Mouse (Mus musculus): ENCODE data around the gene Cdh15. TPM values are rescaled to one million over a fixed set of nuclear protein-coding genes. Genes with fewer than 3 reads are reported as not detected.

The Cdh15 gene
- polyA plus RNA-seq, 1 experiment from 2014 or later = 0.67 TPM

- H3K4me1 ChIP-seq (ENCODE audit: control insufficient read depth, insufficient read depth, low read length) = no peaks in the 10 kb centered on the region; the same call in 1 of the 2 replicates
- H3K4me2 ChIP-seq = no peak overlapping the region
- no peak overlapping the region for H3K27ac ChIP-seq (ENCODE audit: low read depth, low read length)
- no peaks in the 10 kb centered on the region for H3K36me3 ChIP-seq (ENCODE audit: control insufficient read depth, insufficient read depth, low read length)
- 40% methylated on average over 8 of the region's 8 CpGs for WGBS (ENCODE audit: insufficient replicate concordance)
- H3K4me3 ChIP-seq (ENCODE audit: low read depth, low read length) = no peak overlapping the region
- ATAC-seq (replicated peaks; ENCODE audit: insufficient number of reproducible peaks, low FRiP score, low TSS enrichment) = no peak
- peaks cover 4% of the 10 kb centered on the region for H3K27me3 ChIP-seq (ENCODE audit: control insufficient read depth, insufficient read depth, low read length)
- H3K9me3 ChIP-seq (replicated peaks; ENCODE audit: control insufficient read depth, low read length) = no peaks in the 10 kb centered on the region
- H3K9ac ChIP-seq (ENCODE audit: low read depth, low read length) = no peak overlapping the region
These were observed 17.3 kb upstream of the Cdh15 start for GRCm38 (mm10) chr8:122830349-122831061.

DNA sequence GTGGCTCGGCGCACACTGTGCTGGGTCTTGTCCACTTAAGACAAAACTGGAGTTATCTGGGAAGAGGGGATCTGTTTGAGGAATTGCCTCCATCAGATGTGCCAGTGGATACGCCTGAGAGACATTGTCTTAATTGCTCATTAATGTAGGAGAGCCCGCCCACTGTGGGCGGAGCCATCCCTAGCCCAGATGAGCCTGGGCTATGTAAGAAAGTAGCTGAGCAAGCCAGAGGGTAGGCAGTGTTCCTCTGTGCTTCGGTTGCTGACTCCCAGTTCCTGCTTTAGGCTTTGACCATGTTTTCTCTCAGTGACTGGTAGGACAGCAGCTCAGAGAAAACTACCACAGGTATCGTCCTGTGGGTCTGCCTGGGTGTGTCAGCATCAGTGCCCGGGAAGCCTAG lies 13.3 kb upstream of the Cdh15 start:
- no peaks in the 10 kb centered on the region for H3K4me1 ChIP-seq (ENCODE audit: control insufficient read depth, insufficient read depth, low read length)
- no peaks in the 10 kb centered on the region for H3K36me3 ChIP-seq (ENCODE audit: control insufficient read depth, insufficient read depth, low read length)
- no peak overlapping the region for H3K4me3 ChIP-seq (ENCODE audit: low read depth, low read length)
- WGBS (ENCODE audit: insufficient replicate concordance) = 81% methylated on average over 8 of the region's 8 CpGs
- no peaks in the 10 kb centered on the region for H3K9me3 ChIP-seq (replicated peaks; ENCODE audit: control insufficient read depth, low read length)
- no peak for ATAC-seq (replicated peaks; ENCODE audit: insufficient number of reproducible peaks, low FRiP score, low TSS enrichment)
- H3K9ac ChIP-seq (ENCODE audit: low read depth, low read length) = no peak overlapping the region
- no peak overlapping the region for H3K27ac ChIP-seq (ENCODE audit: low read depth, low read length)
- H3K27me3 ChIP-seq (ENCODE audit: control insufficient read depth, insufficient read depth, low read length) = peaks cover 4% of the 10 kb centered on the region
- no peak overlapping the region for H3K4me2 ChIP-seq

DNA sequence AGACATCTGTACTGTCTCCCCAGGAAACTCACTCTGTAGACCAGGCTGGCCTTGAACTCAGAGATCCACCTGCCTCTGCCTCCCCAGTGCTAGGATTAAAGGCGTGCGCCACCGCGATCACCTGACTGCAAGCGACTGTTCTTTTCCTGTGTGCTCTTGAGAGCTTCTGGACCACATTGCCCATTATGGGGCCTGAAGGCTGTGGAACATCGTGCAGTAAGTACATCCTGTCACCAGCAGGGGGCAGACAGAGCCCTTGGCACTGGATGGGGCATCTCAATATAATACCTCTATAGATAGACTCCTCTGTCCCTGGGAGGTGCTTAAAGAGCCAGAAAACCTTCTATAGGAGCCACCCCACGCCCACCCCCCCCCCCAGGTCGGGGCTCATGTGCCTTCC lies 12.8 kb upstream of the Cdh15 start:
- no peaks in the 10 kb centered on the region for H3K9me3 ChIP-seq (replicated peaks; ENCODE audit: control insufficient read depth, low read length)
- no peak overlapping the region for H3K4me2 ChIP-seq
- no peaks in the 10 kb centered on the region for H3K36me3 ChIP-seq (ENCODE audit: control insufficient read depth, insufficient read depth, low read length)
- 24% methylated on average over 8 of the region's 8 CpGs for WGBS (ENCODE audit: insufficient replicate concordance)
- H3K4me3 ChIP-seq (ENCODE audit: low read depth, low read length) = no peak overlapping the region
- H3K9ac ChIP-seq (ENCODE audit: low read depth, low read length) = no peak overlapping the region
- H3K4me1 ChIP-seq (ENCODE audit: control insufficient read depth, insufficient read depth, low read length) = no peaks in the 10 kb centered on the region
- no peak overlapping the region for H3K27ac ChIP-seq (ENCODE audit: low read depth, low read length)
- ATAC-seq (replicated peaks; ENCODE audit: insufficient number of reproducible peaks, low FRiP score, low TSS enrichment) = peak; percentile 53; the same call in 1 of the 2 replicates
- peaks cover 4% of the 10 kb centered on the region for H3K27me3 ChIP-seq (ENCODE audit: control insufficient read depth, insufficient read depth, low read length)

DNA sequence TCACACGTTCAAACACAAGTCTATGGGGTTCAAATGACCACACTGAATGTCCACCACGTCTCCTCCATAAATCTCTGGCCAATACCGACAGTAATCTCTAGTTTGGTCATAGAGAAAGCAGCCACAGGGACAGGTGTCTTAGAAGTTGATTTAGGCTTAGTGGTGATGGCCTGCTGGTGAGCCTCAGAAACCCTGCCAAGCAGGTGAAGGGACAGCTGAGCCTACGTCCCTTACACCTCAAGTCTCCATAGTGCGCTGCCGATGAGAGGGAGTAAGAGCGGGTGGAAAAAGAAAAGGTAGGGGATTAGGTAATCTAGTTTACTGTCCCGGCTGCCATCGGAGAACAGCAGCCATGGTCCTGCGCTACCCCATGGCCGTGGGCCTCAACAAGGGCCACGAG lies 11.6 kb upstream of the Cdh15 start:
- Histone ChIP-seq H3K27ac (ENCODE audit: low read depth, low read length) (no peak overlapping the region), H3K9me3 (replicated peaks; ENCODE audit: control insufficient read depth, low read length) (no peaks in the 10 kb centered on the region)
- WGBS (ENCODE audit: insufficient replicate concordance) = 80% methylated on average over 12 of the region's 12 CpGs

GRCm38 (mm10) chr8:122836696-122837095 lies 11.1 kb upstream of the Cdh15 start:
- H3K9me3 ChIP-seq (replicated peaks; ENCODE audit: control insufficient read depth, low read length) = no peaks in the 10 kb centered on the region
- no peaks in the 10 kb centered on the region for H3K4me1 ChIP-seq (ENCODE audit: control insufficient read depth, insufficient read depth, low read length)
- ATAC-seq (replicated peaks; ENCODE audit: insufficient number of reproducible peaks, low FRiP score, low TSS enrichment) = no peak
- H3K9ac ChIP-seq (ENCODE audit: low read depth, low read length) = no peak overlapping the region
- H3K4me2 ChIP-seq = no peak overlapping the region
- H3K36me3 ChIP-seq (ENCODE audit: control insufficient read depth, insufficient read depth, low read length) = no peaks in the 10 kb centered on the region
- no peak overlapping the region for H3K27ac ChIP-seq (ENCODE audit: low read depth, low read length)
- no peak overlapping the region for H3K4me3 ChIP-seq (ENCODE audit: low read depth, low read length)
- whole genome bisulfite sequencing (ENCODE audit: insufficient replicate concordance) = 81% methylated on average over 13 of the region's 13 CpGs
- H3K27me3 ChIP-seq (ENCODE audit: control insufficient read depth, insufficient read depth, low read length) = peaks cover under 1% of the 10 kb centered on the region; the same call in 1 of the 2 replicates

More for the DNA sequence above, 11.6 kb upstream of the Cdh15 start:
- no peak overlapping the region for H3K4me3 ChIP-seq (ENCODE audit: low read depth, low read length)
- ATAC-seq (replicated peaks; ENCODE audit: insufficient number of reproducible peaks, low FRiP score, low TSS enrichment) = no peak
- H3K36me3 ChIP-seq (ENCODE audit: control insufficient read depth, insufficient read depth, low read length) = no peaks in the 10 kb centered on the region
- no peaks in the 10 kb centered on the region for H3K4me1 ChIP-seq (ENCODE audit: control insufficient read depth, insufficient read depth, low read length)
- H3K27me3 ChIP-seq (ENCODE audit: control insufficient read depth, insufficient read depth, low read length) = peaks cover 4% of the 10 kb centered on the region
- no peak overlapping the region for H3K9ac ChIP-seq (ENCODE audit: low read depth, low read length)
- H3K4me2 ChIP-seq = no peak overlapping the region

GRCm38 (mm10) chr8:122844161-122844560 lies 3.6 kb upstream of the Cdh15 start:
- Histone ChIP-seq H3K27ac (ENCODE audit: low read depth, low read length) (no peak overlapping the region), H3K9me3 (replicated peaks; ENCODE audit: control insufficient read depth, low read length) (no peaks in the 10 kb centered on the region), H3K4me3 (ENCODE audit: low read depth, low read length) (no peak overlapping the region), H3K27me3 (ENCODE audit: control insufficient read depth, insufficient read depth, low read length) (peaks cover 10% of the 10 kb centered on the region), H3K36me3 (ENCODE audit: control insufficient read depth, insufficient read depth, low read length) (no peaks in the 10 kb centered on the region), H3K9ac (ENCODE audit: low read depth, low read length) (no peak overlapping the region), H3K4me1 (ENCODE audit: control insufficient read depth, insufficient read depth, low read length) (no peaks in the 10 kb centered on the region), H3K4me2 (no peak overlapping the region)
- no peak for ATAC-seq (replicated peaks; ENCODE audit: insufficient number of reproducible peaks, low FRiP score, low TSS enrichment)
- WGBS (ENCODE audit: insufficient replicate concordance) = 65% methylated on average over 3 of the region's 3 CpGs

DNA sequence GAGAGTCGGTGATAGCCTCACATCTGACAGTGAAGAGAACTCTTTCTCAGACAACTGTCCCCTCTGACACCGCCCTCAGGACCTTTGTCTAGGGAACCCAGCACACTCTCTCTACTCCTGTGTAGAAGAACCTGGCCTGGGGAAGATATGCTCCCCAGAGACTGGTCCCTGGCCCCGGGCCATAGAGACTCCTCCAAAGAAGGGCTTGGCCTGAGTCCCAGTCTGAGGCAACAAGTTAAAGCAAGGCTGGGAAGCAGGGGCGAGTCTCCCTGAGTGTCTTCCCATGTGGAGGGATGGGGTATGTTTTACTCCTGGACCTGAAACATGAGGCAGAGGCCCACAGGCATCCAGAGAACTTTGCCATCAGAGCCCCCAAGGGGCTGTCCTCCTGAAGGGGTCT lies 2.1 kb upstream of the Cdh15 start:
- Histone ChIP-seq H3K9ac (ENCODE audit: low read depth, low read length) (no peak overlapping the region), H3K4me1 (ENCODE audit: control insufficient read depth, insufficient read depth, low read length) (no peaks in the 10 kb centered on the region), H3K4me3 (ENCODE audit: low read depth, low read length) (no peak overlapping the region), H3K27me3 (ENCODE audit: control insufficient read depth, insufficient read depth, low read length) (peaks cover 16% of the 10 kb centered on the region), H3K9me3 (replicated peaks; ENCODE audit: control insufficient read depth, low read length) (no peaks in the 10 kb centered on the region), H3K4me2 (no peak overlapping the region), H3K36me3 (ENCODE audit: control insufficient read depth, insufficient read depth, low read length) (no peaks in the 10 kb centered on the region), H3K27ac (ENCODE audit: low read depth, low read length) (no peak overlapping the region)
- no peak for ATAC-seq (replicated peaks; ENCODE audit: insufficient number of reproducible peaks, low FRiP score, low TSS enrichment)
- WGBS (ENCODE audit: insufficient replicate concordance) = 64% methylated on average over 4 of the region's 4 CpGs

GRCm38 (mm10) chr8:122849152-122849910 lies 1.6 kb downstream of the Cdh15 start:
- H3K36me3 ChIP-seq (ENCODE audit: control insufficient read depth, insufficient read depth, low read length) = no peaks in the 10 kb centered on the region
- 75% methylated on average over 10 of the region's 11 CpGs for WGBS (ENCODE audit: insufficient replicate concordance)
- H3K27ac ChIP-seq (ENCODE audit: low read depth, low read length) = no peak overlapping the region
- H3K9me3 ChIP-seq (replicated peaks; ENCODE audit: control insufficient read depth, low read length) = no peaks in the 10 kb centered on the region
- H3K4me1 ChIP-seq (ENCODE audit: control insufficient read depth, insufficient read depth, low read length) = peaks cover 4% of the 10 kb centered on the region; the same call in 1 of the 2 replicates
- no peak overlapping the region for H3K4me2 ChIP-seq
- no peak overlapping the region for H3K9ac ChIP-seq (ENCODE audit: low read depth, low read length)
- peaks cover 19% of the 10 kb centered on the region for H3K27me3 ChIP-seq (ENCODE audit: control insufficient read depth, insufficient read depth, low read length)
- no peak overlapping the region for H3K4me3 ChIP-seq (ENCODE audit: low read depth, low read length)
- ATAC-seq (replicated peaks; ENCODE audit: insufficient number of reproducible peaks, low FRiP score, low TSS enrichment) = no peak
